Mouse (Mus musculus) heart, embryonic 14.5 days (tissue): ENCODE measurements around the gene Tmem108. TPM values are rescaled to one million over a fixed set of nuclear protein-coding genes. Genes with fewer than 3 reads are reported as not detected.

Experiments
- ATAC-seq: fragments of 200-750 bp; cut with Nextera tagmentation; 2 replicates; pipeline ENCODE4 v1.8.0; 2017; ENCODE audit warnings: low read depth, moderate TSS enrichment; ENCODE audit not compliant: insufficient number of reproducible peaks, insufficient read depth, low FRiP score
- H3K27ac ChIP-seq, 2 experiments: fragments of 200-500 bp in 1 of 2; fragments of 300-500 bp in 1 of 2; sonication (generic) in 1 of 2; replicated peaks in 1 of 2; 2 replicates each; pipeline ENCODE4 v1.5.1; 2012 to 2014; ENCODE audit warnings: low read depth in 2 of 2, low read length in 2 of 2, control low read depth in 1 of 2, mild to moderate bottlenecking in 1 of 2, mixed read lengths in 1 of 2; ENCODE audit not compliant: control insufficient read depth in 1 of 2, insufficient read depth in 1 of 2
- H3K27me3 ChIP-seq: fragments of 300-500 bp; sonication (generic); 2 replicates; pipeline ENCODE4 v1.6.1; 2014; ENCODE audit warnings: mild to moderate bottlenecking, low read length, control low read depth; ENCODE audit not compliant: control insufficient read depth, insufficient read depth
- H3K36me3 ChIP-seq: fragments of 300-500 bp; sonication (generic); 2 replicates; pipeline ENCODE4 v1.6.1; 2014; ENCODE audit warnings: mild to moderate bottlenecking, control low read depth, low read length, mixed read lengths; ENCODE audit not compliant: control insufficient read depth, insufficient read depth
- H3K4me1 ChIP-seq, 2 experiments: fragments of 200-500 bp in 1 of 2; fragments of 300-500 bp in 1 of 2; sonication (generic) in 1 of 2; 2 replicates each; pipeline ENCODE4 v1.6.1; 2012 to 2014; ENCODE audit warnings: low read length in 2 of 2, control low read depth in 1 of 2, mixed read lengths in 1 of 2; ENCODE audit not compliant: control insufficient read depth in 2 of 2, insufficient read depth in 2 of 2
- H3K4me2 ChIP-seq: fragments of 300-500 bp; sonication (generic); 2 replicates; pipeline ENCODE4 v1.6.1; 2014; ENCODE audit warnings: mild to moderate bottlenecking, low read length
- H3K4me3 ChIP-seq, 2 experiments: fragments of 200-500 bp in 1 of 2; fragments of 300-500 bp in 1 of 2; sonication (generic) in 1 of 2; 2 replicates each; pipeline ENCODE4 v1.5.1; 2012 to 2014; ENCODE audit warnings: low read length in 2 of 2, mild to moderate bottlenecking in 2 of 2, control low read depth in 1 of 2, low read depth in 1 of 2, moderate library complexity in 1 of 2; ENCODE audit not compliant: control insufficient read depth in 1 of 2, insufficient read depth in 1 of 2
- H3K9ac ChIP-seq: fragments of 300-500 bp; sonication (generic); 2 replicates; pipeline ENCODE4 v1.6.1; 2014; ENCODE audit warnings: mild to moderate bottlenecking, low read length
- H3K9me3 ChIP-seq: fragments of 300-500 bp; sonication (generic); 2 replicates; pipeline ENCODE4 v1.6.1; 2016; ENCODE audit warnings: low read length, control low read depth; ENCODE audit not compliant: control insufficient read depth
- WGBS: fragments of 180-500 bp; shearing (Covaris S2); extraction: QIAGEN DNeasy Blood & Tissue Kit; methylation state at CpG from one replicate; pipeline ENCODE4 v1.1.7; 2014; 5-methylcytosine and 5-hydroxymethylcytosine counted together
- polyA plus RNA-seq: library from polyadenylated mRNA; unstranded; fragments of >200 nt; fragmentation: Nextera tagmentation; extraction: Ambion mirVana; gene quantifications from 2 replicates; pipeline ENCODE4 v1.2.1, GENCODE M21; 2014

Tmem108 gene
- 68.3 and 74.3 TPM in 2 replicates for polyA plus RNA-seq

- Histone ChIP-seq H3K9ac (peak within 1 kb of the TSS; percentile 83), H3K27ac (peak within 1 kb of the TSS; percentile 13 to 64), H3K27me3 (no peaks in the 10 kb centered on the region), H3K36me3 (no peaks in the 10 kb centered on the region), H3K4me2 (peak within 1 kb of the TSS; percentile 77), H3K4me1 (peaks cover 8 to 24% of the 10 kb centered on the region in 2 experiments), H3K4me3 (peak within 1 kb of the TSS; percentile 64), H3K9me3 (no peaks in the 10 kb centered on the region)
- ATAC-seq, result peak; percentile 94
- under 1% methylated on average over 49 of the region's 51 CpGs for WGBS
These were observed at the start of gene Tmem108 for GRCm38 (mm10) chr9:103761647-103762084. Tmem108 (minus strand) TSS chr9:103761837.

GRCm38 (mm10) chr9:103789029-103789428 is 27.4 kb upstream of the Tmem108 start:
- no peaks in the 10 kb centered on the region for H3K36me3 ChIP-seq
- no peak overlapping the region for H3K4me3 ChIP-seq
- no peaks in the 10 kb centered on the region for H3K4me1 ChIP-seq
- no peaks in the 10 kb centered on the region for H3K9me3 ChIP-seq
- 67% methylated on average over 1 of the region's 1 CpGs for WGBS
- ATAC-seq, result no peak
- no peak overlapping the region for H3K27ac ChIP-seq
- H3K4me2 ChIP-seq, result no peak overlapping the region
- no peak overlapping the region for H3K9ac ChIP-seq
- H3K27me3 ChIP-seq, result no peaks in the 10 kb centered on the region

GRCm38 (mm10) chr9:103784156-103784555 is 22.5 kb upstream of the Tmem108 start:
- Histone ChIP-seq H3K27me3 (no peaks in the 10 kb centered on the region), H3K9ac (no peak overlapping the region), H3K4me2 (no peak overlapping the region), H3K4me3 (no peak overlapping the region), H3K27ac (no peak overlapping the region), H3K4me1 (no peaks in the 10 kb centered on the region), H3K9me3 (no peaks in the 10 kb centered on the region), H3K36me3 (no peaks in the 10 kb centered on the region)
- no peak for ATAC-seq
- WGBS, result 80% methylated on average over 4 of the region's 4 CpGs

- no peak overlapping the region for H3K9ac ChIP-seq
- H3K27ac ChIP-seq, result no peak overlapping the region
- ATAC-seq, result no peak
- no peak overlapping the region for H3K4me2 ChIP-seq
- H3K36me3 ChIP-seq, result no peaks in the 10 kb centered on the region
- no peaks in the 10 kb centered on the region for H3K9me3 ChIP-seq
- H3K4me3 ChIP-seq, result no peak overlapping the region
- WGBS, result 69% methylated on average over 16 of the region's 16 CpGs
- H3K27me3 ChIP-seq, result no peaks in the 10 kb centered on the region
- no peaks in the 10 kb centered on the region for H3K4me1 ChIP-seq
These were observed 21.6 kb upstream of the Tmem108 start for GRCm38 (mm10) chr9:103783276-103783675.

DNA sequence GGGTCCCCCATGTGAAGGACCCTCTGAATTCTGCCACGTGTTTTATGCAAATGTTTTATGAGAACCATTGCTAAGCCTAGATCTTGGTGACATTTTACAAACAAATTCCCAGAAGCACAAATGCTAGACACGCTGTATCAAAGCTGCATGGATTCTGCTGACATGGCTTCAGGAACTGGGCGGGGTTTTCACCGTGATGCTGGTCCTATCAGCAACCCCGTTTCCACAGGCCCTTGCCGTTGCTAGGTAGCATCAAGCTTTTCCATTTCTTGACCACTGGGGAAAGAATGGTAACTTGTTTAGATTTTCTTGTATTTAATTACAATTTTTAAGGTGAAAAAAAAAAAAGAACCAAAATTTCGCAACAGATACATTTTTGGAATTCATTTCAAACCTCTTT is 20.7 kb upstream of the Tmem108 start:
- no peaks in the 10 kb centered on the region for H3K36me3 ChIP-seq
- H3K4me2 ChIP-seq, result no peak overlapping the region

GRCm38 (mm10) chr9:103781407-103781806 is 19.8 kb upstream of the Tmem108 start:
- H3K36me3 ChIP-seq, result no peaks in the 10 kb centered on the region
- 79% methylated on average over 7 of the region's 7 CpGs for WGBS
- H3K9ac ChIP-seq, result no peak overlapping the region
- H3K9me3 ChIP-seq, result no peaks in the 10 kb centered on the region
- H3K4me2 ChIP-seq, result no peak overlapping the region
- H3K27ac ChIP-seq, result no peak overlapping the region
- ATAC-seq, result no peak
- H3K27me3 ChIP-seq, result no peaks in the 10 kb centered on the region
- no peaks in the 10 kb centered on the region for H3K4me1 ChIP-seq
- H3K4me3 ChIP-seq, result no peak overlapping the region

More for the DNA sequence above, 20.7 kb upstream of the Tmem108 start:
- Histone ChIP-seq H3K9ac (no peak overlapping the region), H3K27me3 (no peaks in the 10 kb centered on the region), H3K4me3 (no peak overlapping the region), H3K27ac (no peak overlapping the region), H3K4me1 (no peaks in the 10 kb centered on the region), H3K9me3 (no peaks in the 10 kb centered on the region)
- WGBS, result 59% methylated on average over 7 of the region's 7 CpGs
- no peak for ATAC-seq

DNA sequence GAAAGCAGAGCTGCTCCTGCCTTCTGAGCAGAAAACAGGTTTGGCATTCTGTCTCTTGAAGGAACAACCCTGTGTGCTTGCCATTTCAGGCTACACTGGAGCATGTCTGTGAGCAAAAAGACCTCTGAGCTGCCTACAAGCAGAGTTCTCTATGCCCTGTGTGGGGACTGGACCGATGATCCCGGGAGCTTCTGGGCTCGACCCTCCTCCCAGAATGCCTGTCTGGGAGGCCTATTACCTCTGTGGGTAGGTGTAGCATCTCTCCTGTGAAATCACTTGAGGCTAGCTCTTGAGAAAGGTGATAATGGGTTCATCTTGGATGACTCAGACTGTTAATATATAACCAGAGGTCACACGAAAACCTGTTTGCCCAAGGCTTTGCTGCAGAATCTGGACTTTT is 19.0 kb upstream of the Tmem108 start:
- no peaks in the 10 kb centered on the region for H3K4me1 ChIP-seq
- no peak overlapping the region for H3K27ac ChIP-seq
- no peak overlapping the region for H3K9ac ChIP-seq
- no peaks in the 10 kb centered on the region for H3K27me3 ChIP-seq
- ATAC-seq, result no peak
- H3K4me3 ChIP-seq, result no peak overlapping the region
- H3K9me3 ChIP-seq, result no peaks in the 10 kb centered on the region
- no peak overlapping the region for H3K4me2 ChIP-seq
- H3K36me3 ChIP-seq, result no peaks in the 10 kb centered on the region
- WGBS, result 79% methylated on average over 4 of the region's 4 CpGs

DNA sequence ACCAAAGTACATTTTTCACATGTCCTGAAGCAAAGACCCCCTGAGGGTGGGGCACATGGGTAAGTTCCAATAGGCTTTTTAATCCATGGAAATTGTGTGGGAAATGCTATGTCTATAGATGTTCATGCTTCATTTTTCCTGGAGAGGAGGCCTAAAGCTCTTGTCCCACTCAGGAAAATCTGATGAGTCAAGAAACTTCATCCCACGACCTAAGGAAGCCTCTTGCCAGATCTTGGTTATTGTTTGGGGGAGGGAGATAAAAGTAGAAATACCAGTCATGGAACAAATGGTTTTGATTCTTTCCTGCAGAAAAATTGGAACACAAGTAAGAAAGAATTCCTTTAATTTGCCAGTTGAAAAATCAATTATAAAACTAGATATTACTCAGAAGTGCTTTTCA is 16.5 kb upstream of the Tmem108 start:
- no peaks in the 10 kb centered on the region for H3K36me3 ChIP-seq

More for the DNA sequence above, 16.5 kb upstream of the Tmem108 start:
- ATAC-seq, result no peak
- Histone ChIP-seq H3K4me2 (no peak overlapping the region), H3K4me3 (no peak overlapping the region), H3K4me1 (no peaks in the 10 kb centered on the region), H3K27me3 (no peaks in the 10 kb centered on the region), H3K9me3 (no peaks in the 10 kb centered on the region), H3K27ac (no peak overlapping the region), H3K9ac (no peak overlapping the region)
- 33% methylated on average over 1 of the region's 1 CpGs for WGBS
